Mouse (Mus musculus) MEL (cell line): ENCODE data around the gene Dhx40.

Experiments
- CHD2 ChIP-seq: IDR thresholded peaks from 2 replicates; pipeline ENCODE4 v1.6.1; 2011; ENCODE audit warnings: low read length, improper control_type of control experiment
- CTCF ChIP-seq, 3 experiments: IDR thresholded peaks in 2 of 3; conservative IDR thresholded peaks in 1 of 3; 2 replicates each; pipeline ENCODE4 v1.5.1; 2011 to 2012; ENCODE audit warnings: low read length in 3 of 3, low read depth in 2 of 3, mild to moderate bottlenecking in 2 of 3, improper control_type of control experiment in 1 of 3, inconsistent platforms in 1 of 3, mixed read lengths in 1 of 3, moderate library complexity in 1 of 3; ENCODE audit not compliant: control insufficient read depth in 1 of 3, insufficient read depth in 1 of 3, poor library complexity in 1 of 3, severe bottlenecking in 1 of 3
- MAX ChIP-seq: IDR thresholded peaks from 2 replicates; pipeline ENCODE4 v1.6.1; 2011; ENCODE audit warnings: low read length, improper control_type of control experiment
- POLR2A ChIP-seq, 2 experiments: IDR thresholded peaks; 2 replicates each; pipeline ENCODE4 v1.6.1; 2011 to 2012; ENCODE audit warnings: low read length in 2 of 2, mild to moderate bottlenecking in 2 of 2, control low read depth in 1 of 2, improper control_type of control experiment in 1 of 2, low read depth in 1 of 2, moderate library complexity in 1 of 2; ENCODE audit not compliant: control insufficient read depth in 1 of 2, insufficient read depth in 1 of 2, poor library complexity in 1 of 2
- TAL1 ChIP-seq: IDR thresholded peaks from 2 replicates; pipeline ENCODE4 v1.6.1; 2012; ENCODE audit warnings: mild to moderate bottlenecking, inconsistent platforms, low read length, moderate library complexity, mixed read lengths
- USF2 ChIP-seq, 2 experiments: IDR thresholded peaks; 2 replicates each; pipeline ENCODE4 v1.6.1; 2011 to 2012; ENCODE audit warnings: improper control_type of control experiment in 2 of 2, low read length in 2 of 2, borderline replicate concordance in 1 of 2, inconsistent platforms in 1 of 2, low read depth in 1 of 2, mild to moderate bottlenecking in 1 of 2; ENCODE audit not compliant: insufficient read depth in 1 of 2
- ZKSCAN1 ChIP-seq: IDR thresholded peaks from 2 replicates; pipeline ENCODE4 v1.6.1; 2012; ENCODE audit warnings: low read depth, mild to moderate bottlenecking, inconsistent platforms, low read length, improper control_type of control experiment, moderate library complexity

DNA sequence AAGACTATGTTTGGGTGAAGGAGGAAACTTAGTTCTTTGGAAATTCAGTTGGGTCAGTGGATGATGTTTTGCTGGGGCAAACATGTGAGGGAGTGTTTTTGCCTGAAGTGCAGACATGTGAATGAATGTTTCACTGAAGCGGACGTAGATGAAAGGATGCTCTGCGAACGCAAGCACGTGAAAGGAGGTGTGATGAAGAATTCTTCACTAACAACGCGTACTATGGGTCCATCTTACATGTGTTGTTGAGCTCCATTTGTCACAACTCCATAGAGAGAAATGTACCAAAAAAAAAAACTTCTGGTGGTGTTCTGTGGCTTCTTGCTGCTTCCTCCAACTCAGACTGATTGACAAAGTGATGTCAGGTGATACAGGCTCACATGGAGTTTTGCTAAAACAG is 15.0 kb upstream of the Dhx40 start:
- TF ChIP-seq CTCF (IDR thresholded peaks at IDR 0.05 in 2 of 3, conservative IDR thresholded peaks at IDR 0.05 in 1 of 3; ENCODE audit: control insufficient read depth in 1 of 3, insufficient read depth in 1 of 3, low read depth in 2 of 3, low read length in 3 of 3, poor library complexity in 1 of 3, severe bottlenecking in 1 of 3) (no peak), USF2 (IDR thresholded peaks at IDR 0.05; ENCODE audit: borderline replicate concordance in 1 of 2, insufficient read depth in 1 of 2, low read depth in 1 of 2, low read length in 2 of 2) (no peak), ZKSCAN1 (no peak), MAX (no peak), POLR2A (IDR thresholded peaks at IDR 0.05; ENCODE audit: control insufficient read depth in 1 of 2, insufficient read depth in 1 of 2, low read depth in 1 of 2, low read length in 2 of 2, poor library complexity in 1 of 2) (no peak), TAL1 (no peak), CHD2 (no peak)
